Mouse (Mus musculus) retina, postnatal 1 day (tissue): ENCODE data around the gene Chst15.

Source experiments
- DNase-seq: peaks from one replicate; pipeline ENCODE4 v3.0.0-alpha.2; 2012

Chst15 gene

DNA sequence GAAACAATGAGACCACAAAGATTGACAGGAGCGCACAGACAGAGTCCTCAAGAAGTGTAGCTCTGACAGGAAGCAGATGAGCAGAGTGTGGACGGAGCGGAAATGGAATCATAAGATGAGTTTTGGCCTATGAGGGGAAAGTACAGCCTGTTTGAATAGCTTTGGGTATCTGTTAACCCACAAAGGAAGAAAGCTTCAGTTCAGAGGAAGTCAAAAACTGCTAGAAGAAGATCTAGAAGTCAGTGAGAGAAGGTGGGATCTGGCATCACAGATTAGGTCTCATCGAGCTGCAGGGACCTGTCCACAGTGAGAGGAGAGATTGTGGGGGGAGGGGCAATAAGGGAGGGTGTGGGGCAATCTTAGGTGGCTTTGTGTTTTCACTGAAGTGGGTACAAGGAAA is 18.3 kb upstream of the Chst15 start:
- no peak for DNase-seq

DNA sequence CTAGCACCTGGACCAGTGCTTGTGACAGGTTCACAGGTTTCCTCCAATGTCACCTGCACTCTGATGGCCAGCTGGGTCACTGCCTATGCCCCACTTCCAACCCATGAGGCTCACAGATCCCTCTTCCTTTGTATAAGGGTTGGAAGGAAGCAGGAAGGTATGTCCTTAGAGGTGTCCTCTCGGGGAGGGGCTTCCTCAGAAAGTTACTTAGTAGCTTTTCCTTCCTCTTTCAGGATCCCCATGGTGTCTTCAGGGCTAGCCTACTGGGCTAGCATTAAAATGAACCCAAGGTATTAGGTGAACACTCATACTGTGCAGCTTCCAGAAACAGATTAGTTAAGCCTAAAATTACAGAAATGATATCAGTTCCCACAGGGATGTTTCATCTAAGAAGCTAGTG is 16.1 kb upstream of the Chst15 start:
- DNase-seq = no peak

DNA sequence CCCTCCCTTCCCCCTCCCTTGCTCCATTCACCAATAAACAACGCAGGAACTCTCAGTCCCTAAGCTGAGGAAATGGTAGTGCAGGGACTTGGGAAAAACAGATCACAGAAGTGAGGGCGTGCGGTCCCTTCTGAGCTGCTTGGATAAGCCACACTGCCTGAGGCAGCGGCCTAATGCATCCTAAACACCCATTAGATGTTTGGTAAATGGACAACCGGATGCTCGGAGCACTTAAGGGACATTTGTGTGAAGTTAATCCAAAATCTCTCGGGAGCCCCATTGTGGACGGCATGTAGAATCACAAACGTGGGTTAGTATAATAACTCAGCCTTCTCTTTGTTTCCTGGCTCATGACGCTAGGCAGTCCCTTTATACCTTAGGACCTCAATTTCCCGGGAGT is 15.1 kb upstream of the Chst15 start:
- DNase-seq = peak; percentile 45

DNA sequence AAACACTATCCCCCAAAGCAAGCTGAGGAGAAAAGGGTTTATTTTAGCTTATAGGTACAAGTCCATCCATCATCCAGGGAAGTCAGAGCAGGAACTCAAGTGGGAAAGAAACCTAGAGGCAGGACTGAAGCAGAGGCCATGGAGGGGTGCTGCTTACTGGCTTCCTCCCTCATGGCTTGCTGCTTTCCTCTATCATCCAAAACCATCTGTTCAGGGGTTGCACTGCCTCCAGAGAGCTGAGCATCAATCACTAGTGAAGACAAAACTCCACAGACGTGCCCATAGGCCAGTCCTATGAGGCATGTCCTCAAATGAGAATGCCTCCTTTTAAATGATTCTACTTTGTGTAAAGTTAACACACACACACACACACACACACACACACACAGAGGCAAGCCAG is 13.2 kb upstream of the Chst15 start:
- no peak for DNase-seq

DNA sequence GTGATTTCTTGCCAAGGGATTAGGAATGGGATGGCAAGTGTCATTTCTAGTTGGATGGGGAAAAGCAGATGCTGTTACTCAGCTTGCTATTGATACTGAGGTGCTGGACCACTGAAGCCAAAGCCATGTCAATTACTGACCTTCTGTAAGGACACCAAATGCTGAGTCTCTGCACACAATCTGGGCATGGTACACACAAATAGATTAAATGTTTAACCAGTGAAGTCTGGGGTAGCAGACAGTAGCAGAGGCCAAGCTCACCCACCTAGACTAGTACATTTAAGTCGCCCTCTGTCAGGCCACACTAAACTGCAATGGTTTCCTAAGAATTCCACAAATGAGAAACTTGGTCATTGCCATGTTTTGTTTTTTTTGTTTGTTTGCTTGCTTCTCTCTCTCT is 11.6 kb upstream of the Chst15 start:
- DNase-seq = no peak

DNA sequence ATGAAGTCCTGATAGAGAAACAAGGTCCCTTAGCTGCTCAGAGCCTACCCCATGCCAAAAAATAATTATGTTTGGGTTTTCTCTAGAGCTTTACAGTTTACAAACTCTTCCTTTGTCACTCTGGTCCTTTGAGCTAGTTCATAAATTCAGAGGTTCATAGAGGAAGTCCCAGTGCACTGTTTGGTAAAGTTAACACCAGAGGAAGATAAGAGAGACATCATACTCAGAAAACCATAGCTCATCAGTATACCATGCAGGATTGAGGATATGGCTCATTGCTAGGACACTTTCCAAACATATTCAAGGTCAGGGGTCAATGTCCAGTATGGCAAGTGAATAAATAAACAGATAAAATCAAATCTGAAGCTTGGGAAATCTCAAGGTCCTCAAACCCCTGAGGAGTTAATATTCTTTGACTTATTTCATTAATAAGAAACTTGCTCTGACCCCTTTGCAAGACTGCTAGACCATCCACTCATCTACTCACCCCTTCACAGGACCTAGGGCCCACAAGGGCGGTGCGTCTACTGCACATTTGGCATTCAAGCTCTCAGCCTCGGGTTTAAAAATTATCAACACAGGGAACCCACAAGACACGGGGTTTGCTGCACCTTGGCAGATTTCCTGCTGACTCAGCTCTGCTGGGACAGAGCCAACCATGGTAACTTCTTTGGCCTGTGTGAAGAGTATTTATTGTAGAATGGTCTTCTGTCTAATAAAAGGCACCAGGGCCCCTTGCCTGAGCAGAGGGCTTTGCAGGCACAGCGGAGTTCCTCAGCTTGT is 8.7 kb upstream of the Chst15 start:
- no peak for DNase-seq

DNA sequence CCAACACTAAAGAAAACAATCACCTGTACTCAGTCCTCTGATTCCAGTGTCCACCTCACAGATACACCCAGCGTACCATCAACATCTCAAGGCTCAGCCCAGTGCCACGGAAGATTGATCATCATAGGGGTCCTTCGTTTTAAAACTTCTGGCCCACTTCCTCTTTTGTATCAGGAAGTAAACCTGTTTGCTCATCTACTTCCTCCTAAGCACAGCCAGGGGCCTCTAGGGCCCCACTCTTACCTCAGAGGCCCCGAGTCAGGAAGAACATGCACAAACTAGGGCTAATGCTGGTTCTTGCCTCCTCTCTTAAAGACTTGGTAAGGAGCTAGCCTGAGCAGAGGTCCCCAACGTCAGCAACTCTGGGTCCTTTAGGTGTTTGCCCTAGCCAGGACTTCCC is 6.4 kb upstream of the Chst15 start:
- no peak for DNase-seq

DNA sequence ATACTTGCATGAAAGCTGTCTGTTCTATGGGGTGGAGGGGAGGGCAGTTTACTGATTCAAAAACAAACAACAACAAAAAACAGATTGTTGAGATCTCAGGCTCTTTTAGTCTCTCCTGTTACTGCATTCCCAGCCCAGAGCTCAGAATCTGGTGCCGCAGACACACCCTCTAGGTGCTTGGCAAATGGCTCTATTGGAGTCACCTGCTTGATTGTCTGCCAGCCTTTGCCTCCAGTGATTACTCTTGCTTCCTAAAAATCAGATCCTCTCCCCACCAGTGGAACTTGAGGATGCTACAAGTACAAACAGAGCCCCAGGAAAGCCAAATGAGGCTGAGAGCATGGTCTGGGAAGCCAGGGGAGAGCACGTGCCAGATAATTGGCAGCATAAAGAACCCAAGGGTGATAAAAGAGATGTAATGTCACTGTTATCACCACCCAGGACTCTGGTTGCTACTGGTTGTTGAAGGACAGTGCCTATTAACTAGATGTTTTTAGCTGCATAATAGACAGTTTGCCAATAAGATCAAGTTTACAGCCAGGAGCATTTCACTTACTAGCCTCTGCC is 4.4 kb upstream of the Chst15 start:
- no peak for DNase-seq

DNA sequence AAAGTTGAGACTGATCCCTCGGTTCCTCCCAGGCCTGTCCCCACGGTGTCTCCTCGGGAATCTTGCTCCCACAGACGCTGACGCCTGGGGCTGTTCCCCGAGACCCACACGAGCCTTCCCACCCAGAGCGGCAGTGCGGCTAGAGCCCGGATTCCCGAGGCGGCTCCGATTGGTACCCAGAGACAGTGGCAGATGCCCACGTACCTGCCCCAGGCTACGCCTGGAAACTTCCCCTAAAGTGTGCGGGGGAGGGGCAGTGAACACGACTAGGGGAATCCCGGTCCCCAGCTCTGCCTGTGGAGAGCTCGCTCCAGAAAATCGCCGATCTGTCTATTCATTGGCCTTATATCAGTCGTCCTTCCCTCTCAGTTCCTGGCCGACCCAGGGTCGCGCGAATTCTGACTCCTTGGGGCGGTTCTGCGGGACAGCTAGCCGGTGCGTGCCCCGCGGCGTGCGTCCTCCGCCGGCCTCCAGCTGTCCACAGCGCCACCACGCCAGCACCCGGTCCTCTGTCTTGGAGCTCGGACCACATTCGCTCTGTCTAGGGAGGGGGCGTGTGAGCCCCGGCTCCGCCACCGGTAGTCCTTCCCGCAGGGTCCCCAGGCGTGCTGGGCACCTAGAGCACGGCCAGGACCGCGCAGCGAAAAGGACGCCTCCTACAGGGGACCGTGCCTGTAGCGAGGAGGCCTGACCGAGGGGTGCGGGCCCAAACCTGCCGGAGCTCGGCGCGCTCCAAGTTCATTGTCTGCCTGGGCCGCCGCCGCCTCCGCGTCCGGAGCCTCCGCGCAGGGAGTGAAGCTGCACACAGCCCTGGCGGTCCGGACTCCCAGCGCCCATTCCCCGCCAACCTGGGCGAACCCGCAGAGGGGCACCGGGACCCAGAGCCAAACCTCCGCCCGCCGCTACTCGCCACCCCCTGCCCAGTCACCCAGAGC is 660 bp downstream of the Chst15 start:
- peak; percentile 72 for DNase-seq

DNA sequence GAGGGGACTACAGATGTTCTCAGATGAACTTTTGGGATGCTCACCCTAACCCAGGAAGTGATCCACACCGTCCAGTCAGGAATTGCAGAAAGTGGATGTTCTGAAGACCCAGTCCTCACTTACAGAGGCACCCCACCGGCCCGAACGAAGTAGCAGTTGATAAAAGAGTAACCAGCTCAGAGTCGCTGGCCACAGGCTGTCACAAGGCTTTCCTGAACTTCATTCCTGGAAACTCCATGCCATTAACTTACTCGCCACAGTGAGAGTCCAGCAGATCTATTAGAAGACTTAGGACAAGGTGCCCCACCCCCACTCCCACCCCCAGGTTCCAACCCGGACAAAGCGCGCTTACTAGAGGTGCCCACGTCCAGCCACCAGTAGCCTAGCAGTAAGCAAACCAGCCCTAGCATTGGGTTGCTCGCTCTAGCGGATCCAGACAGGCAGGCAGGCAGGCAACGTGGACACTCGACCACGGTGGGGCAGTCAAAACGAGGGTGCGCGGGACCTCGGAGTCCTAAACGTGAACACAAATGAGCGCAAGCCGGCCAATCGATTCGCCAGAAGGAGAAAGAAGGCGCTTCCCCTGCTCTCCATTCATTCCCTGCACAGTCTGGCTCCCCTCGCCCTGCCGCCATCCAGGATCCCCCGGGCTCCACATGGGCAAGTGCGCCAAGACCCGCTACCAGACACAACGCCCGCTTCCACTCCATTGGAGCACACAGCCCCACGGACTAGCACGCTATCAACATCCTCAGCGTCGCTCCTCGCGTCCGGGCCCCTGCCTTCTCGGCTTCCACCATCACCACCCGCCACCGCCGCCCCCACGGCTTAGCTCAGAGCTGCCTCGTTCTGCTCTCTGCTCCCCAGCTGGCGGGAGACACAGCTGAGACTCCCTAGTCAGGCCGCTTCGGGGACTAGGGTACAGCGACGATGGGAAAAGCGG is 1.6 kb downstream of the Chst15 start:
- DNase-seq = peak; percentile 87

DNA sequence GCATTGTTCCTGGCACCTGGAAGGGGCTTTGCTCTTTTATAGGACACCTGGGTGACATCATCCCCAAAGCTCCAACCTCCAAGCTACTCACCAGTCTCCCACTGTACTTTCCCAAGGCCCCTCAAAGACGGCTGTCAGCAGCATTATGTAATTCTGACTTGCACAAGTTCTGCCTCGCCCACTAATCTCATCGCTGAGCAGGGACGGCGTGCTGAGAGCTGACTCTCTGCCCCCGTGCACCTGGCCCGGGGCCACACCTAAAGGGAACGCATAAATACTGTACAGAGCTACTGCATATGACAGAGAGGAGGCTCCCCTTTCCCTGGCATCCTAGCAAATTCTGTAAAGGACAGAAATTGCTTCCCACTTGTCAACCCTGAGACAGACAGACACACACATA is 4.6 kb downstream of the Chst15 start:
- no peak for DNase-seq

DNA sequence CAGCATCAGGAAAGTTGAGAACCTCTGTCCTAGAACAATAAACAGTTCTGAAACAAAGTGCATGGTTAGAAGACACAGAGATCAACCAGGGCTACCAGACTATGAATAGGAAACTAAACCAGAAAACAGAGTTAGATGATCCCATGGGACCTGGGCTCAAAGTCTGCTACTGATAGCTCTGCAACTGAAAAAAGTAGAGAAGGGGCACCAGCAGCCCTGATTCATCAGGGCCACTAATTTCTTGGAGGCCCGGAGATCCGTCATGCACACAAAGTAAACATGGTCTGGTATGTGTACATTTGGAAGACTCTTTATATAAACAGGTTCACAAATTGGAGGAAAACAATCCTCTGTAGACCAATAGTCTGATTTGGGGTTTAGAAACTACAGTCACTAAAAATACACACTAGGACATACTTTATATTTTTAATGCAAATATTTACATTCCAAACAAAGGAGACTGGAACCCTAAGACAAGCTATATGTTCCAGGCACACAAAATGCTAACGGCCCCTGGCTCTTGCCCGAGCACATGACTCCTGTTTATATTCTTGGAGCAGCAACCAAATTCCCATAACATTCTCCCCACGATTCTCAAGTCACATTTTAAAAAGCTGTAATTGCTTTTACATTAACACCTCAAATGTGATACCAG is 8.4 kb downstream of the Chst15 start:
- no peak for DNase-seq

DNA sequence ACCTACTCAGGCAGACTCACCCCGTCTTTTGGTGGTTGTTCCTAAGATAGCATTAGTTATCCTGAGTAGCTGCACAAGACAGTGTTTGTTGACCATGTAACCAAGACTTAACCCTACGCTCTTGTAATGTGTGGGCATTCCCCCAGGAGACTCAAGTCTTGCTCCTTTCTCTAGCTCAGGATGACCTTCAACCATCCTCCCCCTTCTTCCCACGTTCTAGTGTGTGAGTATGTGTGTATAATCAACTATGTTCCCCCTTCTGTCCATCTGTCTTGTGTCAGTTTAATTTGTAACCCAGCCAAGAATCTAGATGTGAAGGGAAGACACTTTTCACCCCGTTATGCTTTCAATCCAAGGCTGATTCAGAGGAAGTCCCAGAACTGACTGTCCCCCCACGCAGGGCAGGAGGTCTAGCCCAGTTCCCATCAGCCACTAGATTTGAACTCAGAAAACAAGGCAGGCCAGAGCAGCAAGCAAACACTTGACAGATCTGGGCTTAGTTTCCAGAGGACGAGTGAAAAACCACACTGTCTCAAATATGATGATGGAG is 9.2 kb downstream of the Chst15 start:
- DNase-seq = no peak

DNA sequence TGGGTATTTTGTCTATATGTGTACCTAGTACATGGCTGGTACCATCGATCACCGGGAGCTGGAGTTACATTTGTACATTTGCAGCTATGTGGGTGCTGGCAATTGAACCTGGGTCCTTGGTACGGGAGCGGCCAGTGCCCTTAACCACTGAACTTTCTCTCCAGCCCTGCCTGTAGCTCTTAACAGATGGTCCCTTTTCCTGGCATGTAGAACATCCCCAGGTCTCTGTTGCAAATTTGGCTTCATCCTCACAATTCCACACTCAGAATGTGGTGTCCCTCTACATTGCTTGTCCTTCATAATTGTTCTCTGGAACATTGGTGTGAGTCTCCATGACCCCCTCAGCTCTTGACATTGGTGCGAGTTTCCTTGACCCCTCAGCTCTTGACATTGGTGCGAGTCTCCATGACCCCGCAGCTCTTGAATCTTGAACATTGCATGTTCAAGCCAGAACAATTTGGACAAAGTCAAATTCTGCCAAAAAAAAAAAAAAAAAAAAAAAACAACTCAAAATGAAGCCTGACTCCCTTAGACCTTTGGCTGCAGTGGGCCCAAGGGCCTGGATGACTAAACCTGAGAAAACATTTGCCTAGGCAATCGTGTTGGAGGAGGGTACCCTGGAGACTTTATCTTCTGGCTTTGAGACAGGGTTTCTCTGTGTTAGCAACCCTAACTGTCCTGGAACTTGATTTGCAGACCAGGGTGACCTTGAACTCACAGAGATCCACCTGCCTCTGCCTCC is 10.2 kb downstream of the Chst15 start:
- DNase-seq = no peak

DNA sequence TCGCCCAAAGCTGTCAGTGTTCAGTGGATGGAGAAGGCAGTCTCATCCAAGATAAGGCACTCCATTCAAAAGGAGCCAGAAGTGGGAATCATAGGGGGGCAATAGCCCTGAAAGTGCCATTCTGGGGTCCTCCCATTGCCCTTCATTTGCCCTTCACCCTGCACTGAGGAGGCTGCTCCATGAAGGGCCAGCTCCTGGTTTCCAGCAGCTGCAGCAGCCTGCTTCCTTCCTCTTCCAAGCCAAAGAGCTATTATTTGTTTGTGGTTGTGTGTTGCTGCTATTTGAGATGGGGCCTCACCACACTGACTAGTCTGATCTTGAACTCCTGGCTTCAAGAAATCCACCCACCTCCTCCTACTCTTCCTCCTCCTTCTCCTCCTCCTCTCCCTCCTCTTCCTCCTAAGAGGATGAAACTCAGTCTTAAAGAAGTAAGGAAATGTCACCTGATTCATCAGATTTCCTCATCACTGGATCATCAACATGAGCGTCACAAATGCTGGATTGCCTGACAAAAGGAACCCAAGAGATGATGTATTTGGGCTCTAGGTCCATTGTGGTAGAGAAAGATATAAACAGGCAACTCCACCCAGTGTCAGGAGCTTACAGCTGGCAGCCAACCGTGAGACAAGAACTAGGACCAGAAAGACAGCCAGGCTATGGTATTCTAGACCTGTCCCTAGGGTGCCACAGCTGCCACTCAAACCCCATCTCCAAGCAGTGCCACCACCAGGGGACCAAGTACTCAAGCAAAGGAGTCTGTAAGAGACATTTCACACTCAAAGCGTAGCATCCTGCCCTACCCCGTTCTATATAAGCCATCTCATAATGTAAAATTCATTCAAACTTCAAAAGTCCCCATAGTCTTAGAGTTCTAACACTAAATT is 11.3 kb downstream of the Chst15 start:
- DNase-seq = no peak

DNA sequence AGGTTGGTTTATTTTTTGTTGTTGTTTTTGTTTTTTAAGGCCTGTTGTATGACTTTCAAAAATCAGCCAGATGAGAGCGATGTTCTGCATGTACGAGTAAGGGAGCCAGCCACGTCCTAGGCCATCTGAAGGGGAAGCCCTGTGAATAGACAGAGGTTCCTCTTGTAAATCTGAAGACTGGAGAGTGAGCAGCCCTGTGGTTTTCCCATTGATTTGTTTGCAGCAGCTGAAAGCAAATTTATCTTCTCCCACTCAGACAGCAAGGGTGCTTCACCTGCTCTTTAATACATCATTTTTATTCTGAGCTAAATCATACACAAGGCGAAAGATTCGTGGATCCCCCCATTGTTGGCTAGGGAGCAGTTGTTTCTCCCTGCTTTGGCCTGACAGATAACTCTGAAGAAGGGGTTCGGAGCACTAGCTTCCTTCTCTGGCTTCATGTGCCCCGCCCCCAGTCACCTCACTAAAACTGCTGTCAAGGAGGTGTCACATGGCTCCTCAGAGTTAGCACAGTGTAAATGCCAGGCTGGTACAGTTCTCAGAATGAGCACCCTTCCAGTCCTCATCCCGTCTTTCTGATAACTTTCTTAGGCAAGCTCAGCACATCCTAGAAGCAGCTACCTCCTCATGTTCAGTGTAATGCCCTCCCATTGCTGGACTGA is 12.5 kb downstream of the Chst15 start:
- DNase-seq = no peak

DNA sequence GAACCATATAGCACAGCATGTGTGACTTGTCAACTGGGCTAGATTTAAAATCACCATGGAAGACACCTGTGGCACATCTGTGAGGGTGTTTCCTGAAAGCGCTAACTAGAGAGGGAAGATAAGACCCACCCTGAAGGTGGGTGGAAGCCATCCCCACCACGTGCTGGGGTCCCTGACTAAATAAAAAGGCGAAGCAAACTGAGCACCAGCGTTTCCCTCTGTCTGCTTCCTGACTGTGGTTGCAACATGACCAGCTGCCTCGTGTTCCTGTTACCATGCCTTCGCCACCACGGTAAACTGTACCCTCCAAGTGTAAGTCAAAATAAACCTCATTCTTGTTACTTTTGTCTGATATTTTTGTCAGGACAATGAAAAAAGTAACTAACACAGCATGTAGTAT is 13.0 kb downstream of the Chst15 start:
- no peak for DNase-seq

DNA sequence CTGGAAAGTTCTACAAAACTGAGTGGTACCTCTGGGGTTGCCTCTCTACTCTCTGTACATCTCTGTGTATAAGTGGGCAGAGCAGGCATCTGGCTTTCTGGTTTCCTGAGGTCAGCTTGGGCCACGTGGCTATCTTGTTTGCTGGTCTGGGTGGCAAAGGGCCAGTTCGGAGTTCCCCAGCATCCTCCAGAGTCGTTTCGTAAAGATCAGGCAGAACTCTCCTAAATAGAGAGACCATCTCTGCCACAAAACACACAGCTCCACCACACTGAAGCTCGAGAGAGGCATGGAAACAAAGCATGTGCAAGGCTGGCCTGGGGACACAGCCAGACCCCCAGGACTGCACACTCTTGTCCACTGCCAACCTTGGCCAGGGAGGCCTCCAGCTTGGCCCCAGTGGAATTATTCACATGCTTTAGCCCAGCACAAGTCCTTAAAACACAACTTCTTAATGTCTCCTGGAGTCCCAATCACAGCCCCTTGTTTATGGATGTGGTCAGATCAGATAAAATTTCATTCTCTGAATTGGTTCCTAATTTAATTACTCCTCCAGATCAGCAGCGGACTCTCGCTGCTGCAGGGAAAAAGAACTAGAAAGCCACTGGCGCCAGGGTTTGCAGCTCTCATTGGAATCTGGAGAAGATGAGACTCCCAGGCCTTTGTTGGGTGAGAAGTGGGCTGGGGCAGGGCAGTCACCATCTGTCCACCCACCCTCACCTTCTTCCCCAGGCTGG is 14.4 kb downstream of the Chst15 start:
- DNase-seq = no peak
